Mouse (Mus musculus) limb, embryonic 14.5 days (tissue): ENCODE data around the gene Dcdc2b. TPM values are rescaled to one million over a fixed set of nuclear protein-coding genes. Genes with fewer than 3 reads are reported as not detected.

Experiments used
- ATAC-seq: fragments of 200-750 bp; cut with Nextera tagmentation; 2 replicates; pipeline ENCODE4 v1.8.0; 2017; ENCODE audit warnings: low read depth, moderate number of reproducible peaks, moderate TSS enrichment; ENCODE audit not compliant: low FRiP score
- DNase-seq: peaks from one replicate; pipeline ENCODE4 v3.0.0-alpha.2; 2015; ENCODE audit warnings: low spot score
- H3K27ac ChIP-seq: fragments of 300-500 bp; sonication (generic); replicated peaks from 2 replicates; pipeline ENCODE4 v1.5.1; 2014; ENCODE audit warnings: low read depth, mild to moderate bottlenecking, low read length, moderate library complexity, mixed read lengths
- H3K27me3 ChIP-seq: fragments of 300-500 bp; sonication (generic); 2 replicates; pipeline ENCODE4 v1.6.1; 2014; ENCODE audit warnings: low read length, mixed read lengths; ENCODE audit not compliant: control insufficient read depth, insufficient read depth
- H3K36me3 ChIP-seq: fragments of 300-500 bp; sonication (generic); 2 replicates; pipeline ENCODE4 v1.6.1; 2014; ENCODE audit warnings: mild to moderate bottlenecking, low read length, moderate library complexity, mixed read lengths; ENCODE audit not compliant: control insufficient read depth, insufficient read depth
- H3K4me1 ChIP-seq: fragments of 300-500 bp; sonication (generic); 2 replicates; pipeline ENCODE4 v1.6.1; 2014; ENCODE audit warnings: antibody characterized with exemption, low read length, mixed read lengths; ENCODE audit not compliant: control insufficient read depth, insufficient read depth
- H3K4me2 ChIP-seq: fragments of 300-500 bp; sonication (generic); replicated peaks from 2 replicates; pipeline ENCODE4 v1.6.1; 2014; ENCODE audit warnings: low read depth, mild to moderate bottlenecking, low read length, moderate library complexity; ENCODE audit not compliant: severe bottlenecking
- H3K4me3 ChIP-seq: fragments of 300-500 bp; sonication (generic); replicated peaks from 2 replicates; pipeline ENCODE4 v1.5.1; 2014; ENCODE audit warnings: low read length
- H3K9ac ChIP-seq: fragments of 300-500 bp; sonication (generic); 2 replicates; pipeline ENCODE4 v1.6.1; 2014; ENCODE audit warnings: mild to moderate bottlenecking, low read depth, low read length, moderate library complexity; ENCODE audit not compliant: severe bottlenecking
- H3K9me3 ChIP-seq: fragments of 300-500 bp; sonication (generic); 2 replicates; pipeline ENCODE4 v1.6.1; 2016; ENCODE audit warnings: low read length; ENCODE audit not compliant: control insufficient read depth
- POLR2A ChIP-seq: fragments of 200-500 bp; IDR thresholded peaks from 2 replicates; pipeline ENCODE4 v1.8.0; 2012; ENCODE audit warnings: inconsistent platforms, mild to moderate bottlenecking, moderate library complexity, borderline replicate concordance; ENCODE audit not compliant: insufficient read depth, insufficient read length; ENCODE audit errors: extremely low read depth
- WGBS: fragments of 180-500 bp; shearing (Covaris S2); extraction: QIAGEN DNeasy Blood & Tissue Kit; methylation state at CpG from one replicate; pipeline ENCODE4 v1.1.7; 2014; 5-methylcytosine and 5-hydroxymethylcytosine counted together
- polyA plus RNA-seq, 2 experiments: library from polyadenylated mRNA; depleted of rRNA in 1 of 2; stranded (reverse) in 1 of 2; unstranded in 1 of 2; fragments of >200 nt; fragmentation: Nextera tagmentation in 1 of 2; extraction: Ambion mirVana in 1 of 2; gene quantifications; 2 replicates each; pipeline versions ENCODE4 v1.2.1 to v1.2.3; 2012 to 2014

Dcdc2b gene
- polyA plus RNA-seq, 2 experiments, result 2.5 to 5.2 TPM

DNA sequence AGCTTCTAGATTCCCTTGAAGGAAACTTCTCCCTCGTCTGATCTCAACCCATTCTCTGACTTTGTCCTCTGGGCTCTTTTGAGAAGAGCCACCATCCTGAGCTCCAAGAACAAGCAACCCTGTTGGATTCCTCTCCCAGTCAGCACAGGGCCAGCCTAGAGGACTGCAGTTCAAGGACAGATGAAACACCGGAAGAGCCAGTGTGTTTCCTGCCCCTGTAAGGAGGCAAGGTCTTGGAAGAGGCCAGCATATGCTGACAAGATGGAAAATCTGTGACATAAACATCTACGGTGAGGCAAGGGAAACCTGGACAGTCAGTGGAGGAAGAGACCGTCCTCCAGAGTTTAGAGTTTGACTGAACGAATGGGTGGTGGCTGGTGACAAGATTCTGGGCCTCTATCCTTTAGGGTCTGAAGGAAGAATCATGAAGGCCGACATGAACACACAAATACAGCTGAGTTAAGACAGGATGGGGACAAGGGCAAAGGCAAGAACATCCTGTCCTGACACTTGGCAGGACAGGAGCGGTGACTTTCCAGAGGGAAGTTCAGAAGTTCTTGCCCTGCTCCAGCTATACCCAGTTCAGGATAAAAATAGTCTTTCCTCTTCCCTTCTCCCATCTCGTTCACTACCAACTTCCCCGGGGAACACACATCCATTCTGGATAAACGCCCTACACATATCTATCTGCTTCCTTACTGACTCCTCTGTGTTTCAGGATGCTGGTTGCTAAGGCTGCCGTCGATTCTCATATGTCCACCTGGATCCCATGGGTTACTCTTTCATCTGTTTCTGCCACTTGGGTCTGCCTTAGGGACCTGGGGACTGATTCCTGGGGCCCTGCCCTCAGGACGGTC is 41.6 kb downstream of the Dcdc2b start:
- Histone ChIP-seq H3K27me3 (no peaks in the 10 kb centered on the region), H3K9ac (no peak overlapping the region), H3K4me1 (no peaks in the 10 kb centered on the region; the same call in 1 of the 2 replicates), H3K9me3 (no peaks in the 10 kb centered on the region), H3K36me3 (no peaks in the 10 kb centered on the region), H3K4me2 (no peak overlapping the region), H3K27ac (no peak overlapping the region), H3K4me3 (no peak overlapping the region)
- 84% methylated on average over 13 of the region's 13 CpGs for WGBS
- ATAC-seq, result no peak
- no peak for TF ChIP-seq POLR2A
- no peak for DNase-seq

DNA sequence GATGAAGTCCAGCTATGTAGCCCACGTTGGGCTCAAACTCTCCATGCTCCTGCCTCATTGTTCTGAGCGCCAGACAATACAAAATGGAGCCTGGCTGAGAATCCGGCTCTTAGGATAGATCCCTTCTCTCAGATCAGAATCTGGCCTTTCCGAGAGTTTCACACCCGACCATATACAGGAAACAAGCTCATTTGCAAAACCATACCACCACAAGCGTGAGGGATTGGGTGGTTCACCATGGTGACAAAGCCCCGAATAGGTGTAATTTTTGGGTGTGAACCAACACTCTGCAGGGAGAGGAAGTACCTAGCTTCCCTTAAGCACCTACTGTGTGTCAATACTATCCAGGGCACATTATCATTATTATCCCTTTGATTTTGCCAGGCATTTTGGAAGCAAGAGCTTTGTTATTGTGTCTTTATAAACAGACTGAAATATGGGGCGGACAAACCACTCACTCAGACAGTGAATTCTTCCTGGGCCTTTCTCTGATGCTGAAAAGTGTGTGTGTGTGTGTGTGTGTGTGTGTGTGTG is 42.4 kb downstream of the Dcdc2b start:
- no peak for DNase-seq
- no peak for TF ChIP-seq POLR2A
- Histone ChIP-seq H3K4me1 (no peaks in the 10 kb centered on the region; the same call in 1 of the 2 replicates), H3K4me2 (no peak overlapping the region), H3K9me3 (no peaks in the 10 kb centered on the region), H3K4me3 (no peak overlapping the region), H3K27ac (no peak overlapping the region), H3K36me3 (no peaks in the 10 kb centered on the region), H3K27me3 (no peaks in the 10 kb centered on the region), H3K9ac (no peak overlapping the region)
- no peak for ATAC-seq
- WGBS, result 70% methylated on average over 8 of the region's 8 CpGs

DNA sequence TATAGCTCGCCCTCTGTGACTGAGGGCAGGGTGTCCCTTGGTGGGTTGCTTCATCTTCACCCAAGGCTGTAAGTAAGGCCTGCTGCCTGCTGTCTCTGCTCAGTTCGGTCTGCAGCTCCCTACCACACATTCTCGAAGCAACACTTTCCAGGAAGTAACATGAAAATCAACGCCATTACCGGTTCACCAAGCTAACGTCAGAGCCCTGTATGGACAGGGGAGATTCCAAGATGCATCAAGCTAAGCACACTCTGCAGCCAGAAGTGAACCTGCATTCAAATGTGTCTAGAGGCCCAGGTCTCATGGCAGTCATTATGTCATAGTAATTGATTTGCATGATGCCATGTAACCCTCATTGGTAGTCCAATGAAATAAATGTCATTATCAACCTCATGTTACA is 44.0 kb downstream of the Dcdc2b start:
- no peak for TF ChIP-seq POLR2A
- Histone ChIP-seq H3K4me3 (no peak overlapping the region), H3K4me1 (no peaks in the 10 kb centered on the region; the same call in 1 of the 2 replicates), H3K4me2 (no peak overlapping the region), H3K36me3 (no peaks in the 10 kb centered on the region), H3K27me3 (no peaks in the 10 kb centered on the region), H3K9me3 (no peaks in the 10 kb centered on the region), H3K9ac (no peak overlapping the region), H3K27ac (no peak overlapping the region)
- WGBS, result 85% methylated on average over 6 of the region's 6 CpGs
- ATAC-seq (no peak), DNase-seq (no peak)

DNA sequence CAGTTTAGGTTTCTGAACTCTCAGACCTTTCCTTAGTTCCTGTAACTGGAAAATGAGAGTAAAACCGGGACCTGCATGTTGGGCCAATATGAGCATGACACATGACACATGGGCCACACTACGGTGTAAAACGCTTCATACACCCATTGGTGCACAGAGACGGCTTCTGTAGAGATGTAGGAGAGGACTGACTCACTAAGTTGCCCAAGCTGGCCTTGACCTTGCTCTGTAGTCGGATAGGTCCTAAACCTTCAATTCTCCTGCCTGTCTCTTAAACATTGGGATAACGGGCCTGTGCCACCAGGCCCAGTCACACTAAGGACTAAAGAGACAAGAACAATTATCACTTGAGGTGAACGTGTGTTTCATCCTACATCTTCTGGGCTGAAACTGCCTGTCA is 45.7 kb downstream of the Dcdc2b start:
- H3K4me2 ChIP-seq, result no peak overlapping the region
- no peak overlapping the region for H3K27ac ChIP-seq
- WGBS, result 86% methylated on average over 7 of the region's 7 CpGs
- no peaks in the 10 kb centered on the region for H3K27me3 ChIP-seq
- no peak for TF ChIP-seq POLR2A
- DNase-seq (no peak), ATAC-seq (no peak)
- no peaks in the 10 kb centered on the region for H3K36me3 ChIP-seq
- no peaks in the 10 kb centered on the region for H3K4me1 ChIP-seq
- H3K9me3 ChIP-seq, result no peaks in the 10 kb centered on the region
- no peak overlapping the region for H3K4me3 ChIP-seq
- H3K9ac ChIP-seq, result no peak overlapping the region

DNA sequence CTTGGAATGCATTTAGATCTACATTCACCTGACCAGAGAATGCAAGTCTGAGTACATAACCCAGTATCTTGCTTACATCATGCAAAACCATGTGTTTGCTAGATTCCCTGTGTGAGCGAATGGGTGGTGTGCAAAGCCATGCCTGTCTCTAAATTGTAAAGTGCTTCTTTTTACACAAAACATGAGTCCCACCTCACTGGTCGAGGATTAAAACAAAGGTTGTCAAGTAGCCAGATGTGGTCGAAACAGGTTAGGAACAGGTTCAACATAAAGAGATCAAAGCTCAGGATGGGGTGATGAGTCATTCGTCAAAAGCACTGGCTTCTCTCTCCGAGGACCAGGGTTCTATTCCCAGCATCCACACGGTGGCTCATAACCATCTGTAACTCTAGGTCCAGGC is 48.9 kb downstream of the Dcdc2b start:
- ATAC-seq, result no peak
- H3K9me3 ChIP-seq, result no peaks in the 10 kb centered on the region
- no peaks in the 10 kb centered on the region for H3K4me1 ChIP-seq
- no peak overlapping the region for H3K4me2 ChIP-seq
- WGBS, result 76% methylated on average over 6 of the region's 6 CpGs
- no peak for TF ChIP-seq POLR2A
- H3K9ac ChIP-seq, result no peak overlapping the region
- no peaks in the 10 kb centered on the region for H3K36me3 ChIP-seq
- H3K4me3 ChIP-seq, result no peak overlapping the region
- no peaks in the 10 kb centered on the region for H3K27me3 ChIP-seq
- DNase-seq, result no peak
- no peak overlapping the region for H3K27ac ChIP-seq
